Mouse (Mus musculus) cerebellum, adult (tissue): ENCODE data around the gene Ercc8.
A peak's percentile ranks its signal among the peaks of the same experiment; 100 is the strongest.

Experiments
- ATAC-seq: cut with Nextera tagmentation; 2 replicates; pipeline ENCODE4 v1.9.2; 2017; ENCODE audit warnings: mild to moderate bottlenecking, moderate library complexity, mixed read lengths; ENCODE audit not compliant: insufficient number of reproducible peaks, low FRiP score, low TSS enrichment

Gene Ercc8

GRCm38 (mm10) chr13:108158465-108159240 is at the start of gene Ercc8, which contains the start of gene Ndufaf2:
Gene Ercc8, plus strand, starts transcription at chr13:108158731.
Gene Ndufaf2, minus strand, starts transcription at chr13:108158623.
- ATAC-seq, result peak; percentile 95

- no peak for ATAC-seq
Measured at GRCm38 (mm10) chr13:108110929-108111328, 47.6 kb upstream of the Ercc8 start.

GRCm38 (mm10) chr13:108113536-108113935 is 45.0 kb upstream of the Ercc8 start:
- no peak for ATAC-seq

GRCm38 (mm10) chr13:108114257-108114656 is 44.3 kb upstream of the Ercc8 start:
- ATAC-seq, result no peak

- ATAC-seq, result no peak
Measured at GRCm38 (mm10) chr13:108117654-108118053, 40.9 kb upstream of the Ercc8 start.

GRCm38 (mm10) chr13:108118188-108118587 is 40.3 kb upstream of the Ercc8 start:
- peak; percentile 66 for ATAC-seq

- no peak for ATAC-seq
Measured at GRCm38 (mm10) chr13:108119411-108120310, 38.9 kb upstream of the Ercc8 start.

GRCm38 (mm10) chr13:108123109-108123723 is 35.3 kb upstream of the Ercc8 start:
- ATAC-seq, result no peak

GRCm38 (mm10) chr13:108124096-108124495 is 34.4 kb upstream of the Ercc8 start:
- ATAC-seq, result no peak

- ATAC-seq, result no peak
Measured at GRCm38 (mm10) chr13:108126246-108126645, 32.3 kb upstream of the Ercc8 start.

- no peak for ATAC-seq
Measured at GRCm38 (mm10) chr13:108127130-108127529, 31.4 kb upstream of the Ercc8 start.

- ATAC-seq, result no peak
Measured at GRCm38 (mm10) chr13:108127883-108128282, 30.6 kb upstream of the Ercc8 start.

- ATAC-seq, result no peak
Measured at GRCm38 (mm10) chr13:108129070-108129469, 29.5 kb upstream of the Ercc8 start.

GRCm38 (mm10) chr13:108130737-108131136 is 27.8 kb upstream of the Ercc8 start:
- no peak for ATAC-seq

- no peak for ATAC-seq
Measured at GRCm38 (mm10) chr13:108132031-108132819, 26.3 kb upstream of the Ercc8 start.

- ATAC-seq, result no peak
Measured at GRCm38 (mm10) chr13:108135617-108136016, 22.9 kb upstream of the Ercc8 start.

- no peak for ATAC-seq
Measured at GRCm38 (mm10) chr13:108138403-108138977, 20.0 kb upstream of the Ercc8 start.

- ATAC-seq, result no peak
Measured at GRCm38 (mm10) chr13:108144086-108144485, 14.4 kb upstream of the Ercc8 start.

GRCm38 (mm10) chr13:108151782-108152181 is 6.7 kb upstream of the Ercc8 start:
- no peak for ATAC-seq
